Mouse (Mus musculus) layer of hippocampus, adult 11-12 months (tissue): ENCODE measurements around the gene Timm22.

Source experiments
- DNase-seq: peaks from one replicate; pipeline ENCODE4 v3.0.0; 2022; ENCODE audit warnings: low spot score

Gene Timm22

DNA sequence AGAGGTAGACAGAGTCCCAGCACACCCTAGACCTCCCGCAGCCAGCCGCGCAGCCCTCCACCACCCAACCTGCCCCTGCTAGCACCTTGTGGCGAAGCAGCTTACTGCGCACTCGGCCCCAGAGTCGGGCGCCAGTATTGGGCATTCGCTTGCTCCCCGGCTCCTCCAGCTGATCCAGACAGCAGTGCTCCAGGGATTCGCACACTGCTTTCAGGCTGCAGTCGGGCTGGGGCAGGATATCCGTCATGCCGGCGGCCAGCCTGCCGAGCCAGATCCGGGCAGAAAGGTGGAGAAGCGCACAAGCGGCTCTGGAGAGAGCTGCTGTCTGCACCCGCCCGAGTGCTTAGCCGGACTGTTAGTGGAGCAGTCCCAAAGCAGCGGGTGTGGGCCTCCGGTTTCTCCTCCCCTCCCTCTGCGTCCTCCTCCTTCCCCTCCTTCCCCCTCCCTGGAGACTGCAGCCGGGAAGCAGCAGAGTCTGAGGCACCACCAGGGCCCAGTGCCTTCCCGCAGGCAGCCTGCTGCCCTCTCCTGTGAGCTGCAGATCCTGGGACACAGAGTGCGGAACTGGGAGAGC, 30.2 kb downstream of the Timm22 start:
- no peak for DNase-seq

DNA sequence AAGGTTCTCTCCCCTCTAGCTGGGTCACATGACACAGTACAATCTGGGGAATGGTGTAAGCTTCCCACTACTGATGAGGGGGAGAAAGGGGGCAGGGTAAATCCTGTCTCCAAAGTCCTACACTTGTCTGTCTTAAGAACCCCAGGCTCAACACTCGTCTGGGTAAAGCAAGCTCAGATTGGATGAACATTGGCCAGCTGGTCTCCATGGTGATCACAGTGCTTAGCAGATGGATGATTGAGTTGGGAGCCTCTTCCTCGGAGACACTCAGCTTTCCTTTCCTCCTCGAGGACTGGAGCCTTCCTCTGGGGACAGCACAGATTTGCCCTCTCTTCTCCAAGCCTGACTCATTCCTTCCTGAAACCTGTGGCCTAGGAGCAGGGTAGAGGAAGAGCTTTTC, 32.9 kb downstream of the Timm22 start:
- DNase-seq = peak; percentile 63

DNA sequence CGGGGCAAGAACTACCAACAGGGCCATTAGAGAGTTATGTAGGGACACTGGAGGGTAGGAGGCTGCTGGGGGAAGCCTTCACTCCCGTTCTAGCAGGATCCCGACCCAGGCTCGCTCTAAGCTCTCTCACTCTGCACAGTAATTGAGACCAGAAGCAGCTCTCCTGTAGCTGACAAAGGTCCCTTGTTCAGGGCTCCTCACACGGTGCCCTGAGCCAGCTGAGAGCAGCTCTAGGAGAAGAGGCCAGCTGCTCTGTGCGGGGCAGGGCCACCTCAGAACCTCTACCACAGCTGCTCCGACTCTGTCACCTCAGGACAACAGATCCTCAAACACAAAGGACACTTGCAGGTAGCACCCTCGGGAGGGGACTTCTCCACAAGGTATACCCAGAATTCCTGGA, 38.7 kb downstream of the Timm22 start:
- DNase-seq = no peak

DNA sequence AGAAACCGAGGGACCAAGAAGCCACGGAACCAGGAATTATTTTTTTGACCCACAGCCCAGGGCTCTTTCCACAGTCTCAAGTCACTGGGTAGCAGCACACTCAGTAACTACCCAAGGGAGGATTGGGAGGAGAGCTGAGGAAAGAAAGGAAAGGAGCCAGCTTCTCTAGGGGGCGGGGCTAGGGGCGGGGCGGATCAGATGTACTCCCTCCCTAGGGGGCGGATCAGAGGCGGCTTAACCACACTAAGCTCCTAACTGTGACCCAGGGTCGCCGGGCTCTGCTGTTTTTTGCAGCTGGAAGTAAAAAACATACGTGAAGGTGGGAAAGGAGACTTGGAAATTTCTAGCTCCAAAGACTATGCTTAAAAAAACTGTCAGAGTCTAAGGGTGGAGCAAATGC, 39.5 kb downstream of the Timm22 start:
- DNase-seq = no peak

DNA sequence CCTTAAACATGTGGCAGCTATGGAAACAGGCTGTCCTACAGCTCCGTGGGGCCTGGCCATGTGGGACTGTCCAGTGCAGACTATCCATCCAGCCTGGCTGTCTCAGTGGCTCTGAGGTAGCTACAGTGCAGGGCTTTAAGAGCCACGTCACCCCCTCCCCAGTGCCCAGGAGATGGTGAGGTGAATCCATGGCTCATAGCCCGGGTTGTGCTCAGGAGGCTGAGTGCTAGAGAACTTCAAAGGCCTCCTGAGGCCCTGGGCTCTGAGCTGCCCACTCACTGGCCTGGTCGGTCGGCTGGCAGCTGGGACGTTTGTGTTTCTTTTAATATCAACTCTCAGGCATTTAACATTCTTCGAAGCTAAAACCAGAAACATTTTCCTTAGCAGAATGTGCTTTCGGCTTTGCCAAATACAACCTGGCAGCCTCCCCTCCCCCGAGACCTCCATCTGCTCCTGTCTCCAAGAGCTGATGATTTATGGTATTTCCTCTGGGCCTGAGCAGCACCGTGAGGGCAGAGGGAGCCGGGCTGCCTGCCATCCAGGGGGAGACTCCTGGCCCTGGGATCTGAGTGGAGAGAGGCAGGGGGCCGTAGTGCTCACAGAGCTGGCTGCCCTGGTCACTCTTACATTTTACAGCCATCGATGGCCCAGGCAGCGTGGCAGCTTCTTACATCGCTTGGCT, 42.9 kb downstream of the Timm22 start:
- peak; percentile 84 for DNase-seq

DNA sequence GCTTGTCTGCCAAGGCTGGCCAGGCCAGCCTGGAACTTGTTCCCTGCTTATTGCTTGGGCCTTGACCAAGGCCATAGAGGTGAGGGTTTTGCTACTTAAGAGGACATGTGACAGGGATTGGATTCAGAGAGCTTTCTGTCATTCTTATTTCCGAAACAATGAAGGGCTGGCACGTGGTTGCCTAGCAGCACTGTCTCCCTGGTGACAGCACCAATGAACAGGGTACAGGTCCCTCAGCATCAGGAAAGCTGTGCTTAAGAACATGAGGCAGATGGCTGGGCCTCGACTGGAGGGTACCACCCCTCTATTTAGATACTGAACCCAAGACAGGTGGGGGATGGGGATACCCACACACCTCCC, 43.4 kb downstream of the Timm22 start:
- peak; percentile 54 for DNase-seq

DNA sequence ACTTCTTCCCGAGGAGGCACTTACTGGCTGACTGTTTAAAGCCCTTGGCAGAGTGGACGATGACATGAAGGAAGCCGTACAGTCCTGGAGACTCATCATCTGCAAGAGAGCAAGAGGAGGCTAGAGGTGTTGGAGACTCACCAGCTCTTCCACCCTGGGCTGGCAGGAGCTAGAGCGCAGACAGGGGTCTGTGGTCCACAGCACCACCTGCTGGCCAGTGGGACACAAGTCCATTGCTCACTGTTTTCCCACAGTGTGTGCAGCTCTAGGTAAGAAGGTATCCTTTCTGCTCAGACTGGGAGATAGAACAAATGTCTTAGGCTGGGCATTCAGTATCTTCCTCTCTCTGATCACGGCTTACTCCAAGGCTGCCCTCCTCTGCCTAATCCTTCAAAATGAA, 47.7 kb downstream of the Timm22 start:
- peak; percentile 66 for DNase-seq

DNA sequence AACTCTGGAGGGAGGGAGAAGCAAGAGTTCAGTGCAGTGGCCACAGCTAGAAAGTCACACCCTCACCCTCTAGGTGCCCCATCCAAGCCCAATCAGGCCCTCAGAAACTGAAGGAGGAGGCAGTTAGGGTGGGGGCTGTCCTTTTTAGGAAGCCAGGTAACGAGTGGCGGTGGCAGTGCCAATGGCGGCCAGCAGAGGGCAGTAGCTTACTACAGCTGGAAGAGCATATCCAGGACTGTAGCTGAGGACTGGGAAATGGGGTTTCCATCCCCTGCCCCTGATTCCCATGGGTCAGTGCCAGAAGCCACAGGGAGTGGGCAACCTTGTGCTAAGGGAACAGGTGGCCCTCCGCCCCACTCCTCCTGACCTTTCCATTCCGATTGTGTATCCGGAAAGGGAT, 49.5 kb downstream of the Timm22 start:
- DNase-seq = peak; percentile 86

DNA sequence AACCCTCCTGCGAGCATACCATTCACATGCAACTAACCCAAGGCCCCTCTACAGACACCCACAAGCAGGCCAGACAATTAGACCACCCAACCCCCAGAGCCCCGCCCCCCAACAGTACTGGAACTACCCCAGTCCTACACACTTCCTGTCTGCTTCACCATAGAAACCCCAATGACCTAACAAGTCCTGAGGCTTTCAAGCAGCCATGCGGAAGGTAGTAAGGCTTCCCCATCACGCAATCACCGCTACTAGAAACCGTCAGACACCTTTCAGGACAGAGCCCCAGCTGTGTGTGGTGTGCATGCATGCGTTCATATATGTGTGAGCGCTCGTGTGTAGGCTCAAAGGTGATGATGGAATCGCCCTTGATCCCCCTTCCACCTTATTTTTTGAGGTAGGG, 50.1 kb downstream of the Timm22 start:
- no peak for DNase-seq

DNA sequence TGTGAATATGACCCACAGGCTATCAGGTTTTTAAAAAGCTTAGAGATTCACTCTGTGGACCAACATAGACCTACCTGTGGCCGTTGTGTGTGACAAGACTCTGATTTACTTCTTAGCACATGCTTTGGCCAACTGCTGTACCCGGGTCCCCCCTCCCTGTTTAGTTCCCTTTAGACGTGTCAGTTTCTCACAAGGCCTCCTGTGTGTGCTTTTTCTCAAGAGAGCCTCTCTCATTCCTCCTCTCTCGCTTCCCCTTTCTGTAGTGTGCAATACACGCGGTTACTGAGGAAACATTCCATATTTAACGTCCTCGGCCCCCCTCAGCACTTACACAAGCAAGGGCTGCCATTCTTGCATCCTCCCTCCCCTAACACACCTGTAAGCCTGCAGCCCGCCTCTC, 52.0 kb downstream of the Timm22 start:
- no peak for DNase-seq

DNA sequence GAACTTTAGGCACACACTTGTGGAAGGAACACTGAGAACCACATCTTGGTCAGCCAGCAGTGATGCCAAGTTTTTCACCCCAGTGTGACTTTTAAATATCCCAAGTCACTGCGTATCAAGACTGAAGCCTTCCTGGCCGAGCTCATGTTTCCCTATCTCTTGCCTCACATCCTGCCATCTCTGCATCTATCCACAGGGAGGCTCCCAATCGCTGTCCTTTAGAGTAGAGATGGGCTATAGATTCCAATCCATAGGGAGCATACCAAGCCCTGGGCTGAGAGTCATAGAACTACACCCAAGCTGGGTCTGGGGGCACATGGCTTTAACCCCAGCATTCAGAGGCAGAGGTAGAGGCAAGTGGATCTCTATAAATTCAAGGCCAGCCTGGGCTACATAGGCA, 52.7 kb downstream of the Timm22 start:
- DNase-seq = no peak

DNA sequence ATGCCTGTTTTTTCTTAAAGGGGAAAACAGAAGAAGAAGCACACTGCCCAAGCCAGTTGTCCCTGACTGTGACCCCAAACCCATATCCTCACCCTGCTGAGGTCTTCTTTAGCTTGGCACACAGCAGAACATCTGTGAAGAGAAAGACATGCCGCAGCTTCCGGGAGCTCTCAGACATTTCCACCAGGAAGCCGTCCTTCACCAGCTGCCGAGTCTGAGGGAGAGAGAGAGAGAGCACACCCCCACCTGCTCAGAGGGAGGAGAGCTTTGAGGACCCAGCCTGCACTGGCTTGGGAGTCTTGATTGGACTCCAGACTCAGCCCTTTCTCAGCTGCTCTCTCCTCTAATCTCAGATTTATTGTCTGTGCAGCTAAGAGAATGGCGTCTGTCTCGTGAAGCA, 54.4 kb downstream of the Timm22 start:
- DNase-seq = no peak

DNA sequence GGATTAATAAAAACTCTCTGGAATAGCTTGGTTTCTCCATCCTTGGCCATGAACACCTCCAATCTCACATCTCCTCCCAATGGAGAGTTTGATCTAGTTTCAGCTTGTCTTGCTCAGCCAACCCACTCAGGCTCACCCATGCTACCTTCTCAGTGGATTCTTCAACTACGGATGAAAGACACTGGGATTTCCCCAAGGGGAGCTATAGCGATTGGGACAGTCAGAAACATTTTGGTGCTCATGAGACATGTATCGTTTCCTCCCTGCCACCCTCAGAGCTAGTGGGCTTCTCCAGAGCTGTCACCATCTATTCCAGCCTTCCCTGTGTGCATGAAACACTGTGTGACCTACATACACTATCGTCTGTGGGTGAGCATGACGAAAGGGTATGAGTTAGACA, 54.9 kb downstream of the Timm22 start:
- no peak for DNase-seq

DNA sequence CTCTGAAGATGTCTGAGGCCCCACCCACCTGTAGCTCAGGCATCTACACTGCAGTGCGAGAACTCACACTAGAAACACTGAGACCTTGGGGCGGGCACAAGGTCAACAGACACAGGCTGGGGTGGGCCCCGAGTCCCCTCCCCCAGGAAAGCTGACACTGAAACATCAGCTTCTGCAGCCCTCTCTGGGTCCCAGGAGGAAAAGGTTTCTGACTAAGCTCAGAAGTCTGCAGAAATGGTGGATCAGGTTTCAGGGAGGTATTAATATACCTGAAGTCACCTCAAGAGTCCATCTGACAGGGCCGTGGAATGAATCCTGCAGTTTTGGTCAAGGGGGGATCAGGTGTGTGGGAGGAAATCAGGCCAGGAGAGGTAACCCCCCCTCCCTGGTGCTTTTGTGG, 59.1 kb downstream of the Timm22 start:
- no peak for DNase-seq
